Mouse (Mus musculus): ENCODE measurements around the gene Mrps16.

GRCm38 (mm10) chr14:20377112-20377521 lies 16.3 kb downstream of the Mrps16 start:
- TF ChIP-seq CTCF (IDR thresholded peaks at IDR 0.05; ENCODE audit: extremely low read depth, insufficient read depth, low read length), result no peak
- no peak for TF ChIP-seq POLR2A (IDR thresholded peaks at IDR 0.05; ENCODE audit: extremely low read depth, insufficient read depth, low read length)

Data from cortical plate, adult 2 months (tissue).